Mouse (Mus musculus) intestine, embryonic 15.5 days (tissue): ENCODE measurements at regions not wholly inside any gene's neighbourhood (a gene's known extent, or its start where the extent isn't known, plus 50 kb on each side); places are given as distances from the start of the nearest gene placed in this dataset.
"Not testable (repeated sequence)": the region's sequence is repeated elsewhere in the genome, so short reads cannot be mapped to it uniquely, and the experiment has no call there.

Experiments
- ATAC-seq: fragments of 200-750 bp; cut with Nextera tagmentation; 2 replicates; pipeline ENCODE4 v1.8.0; 2017; ENCODE audit warnings: moderate TSS enrichment, moderate library complexity
- H3K27ac ChIP-seq: fragments of 300-500 bp; sonication (generic); 2 replicates; pipeline ENCODE4 v1.5.1; 2015; ENCODE audit warnings: mild to moderate bottlenecking, inconsistent platforms
- H3K27me3 ChIP-seq: fragments of 300-500 bp; sonication (generic); replicated peaks from 2 replicates; pipeline ENCODE4 v1.6.1; 2015; ENCODE audit warnings: inconsistent platforms
- H3K36me3 ChIP-seq: fragments of 300-500 bp; sonication (generic); 2 replicates; pipeline ENCODE4 v1.6.1; 2015; ENCODE audit warnings: inconsistent platforms
- H3K4me1 ChIP-seq: fragments of 300-500 bp; sonication (generic); replicated peaks from 2 replicates; pipeline ENCODE4 v1.6.1; 2015; ENCODE audit warnings: inconsistent platforms
- H3K4me2 ChIP-seq: fragments of 300-500 bp; sonication (generic); replicated peaks from 2 replicates; pipeline ENCODE4 v1.6.1; 2015; ENCODE audit warnings: mild to moderate bottlenecking, inconsistent platforms
- H3K4me3 ChIP-seq: fragments of 300-500 bp; sonication (generic); replicated peaks from 2 replicates; pipeline ENCODE4 v1.5.1; 2015; ENCODE audit warnings: inconsistent platforms
- H3K9ac ChIP-seq: fragments of 300-500 bp; sonication (generic); 2 replicates; pipeline ENCODE4 v1.6.1; 2015; ENCODE audit warnings: inconsistent platforms
- H3K9me3 ChIP-seq: fragments of 300-500 bp; sonication (generic); 2 replicates; pipeline ENCODE4 v1.6.1; 2016; ENCODE audit warnings: inconsistent platforms
- WGBS: fragments of 180-500 bp; shearing (Covaris S2); methylation state at CpG from one replicate; pipeline ENCODE4 v1.1.7; 2015; 5-methylcytosine and 5-hydroxymethylcytosine counted together

DNA sequence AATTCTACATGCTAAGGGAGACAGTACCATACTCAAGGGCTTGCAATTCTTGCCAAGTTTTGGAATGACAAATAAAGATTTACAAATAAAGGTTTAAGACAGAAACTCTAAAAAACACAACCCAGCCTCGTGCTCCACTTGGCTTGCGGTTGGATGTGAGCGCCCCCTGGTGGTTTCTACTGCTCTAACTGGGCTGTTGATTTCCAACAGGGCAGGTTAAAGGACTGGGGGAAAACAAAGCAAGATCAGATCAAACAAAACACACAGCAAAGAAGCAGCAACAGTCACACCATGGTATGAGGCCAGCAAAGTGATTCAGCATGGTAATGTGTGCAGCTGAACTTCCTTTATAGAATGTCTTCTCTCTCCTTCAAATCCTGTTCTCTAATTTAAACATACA lies 339.2 kb downstream of the Adam3 start:
- ATAC-seq = peak; percentile 31; the same call in 1 of the 2 replicates
- Histone ChIP-seq H3K36me3 (no peaks in the 10 kb centered on the region), H3K9me3 (no peaks in the 10 kb centered on the region), H3K4me2 (no peak overlapping the region), H3K4me1 (no peaks in the 10 kb centered on the region), H3K27me3 (no peaks in the 10 kb centered on the region), H3K9ac (no peak overlapping the region), H3K27ac (no peak overlapping the region), H3K4me3 (no peak overlapping the region)
- 4% methylated on average over 3 of the region's 3 CpGs for WGBS

- no peaks in the 10 kb centered on the region for H3K9me3 ChIP-seq
- no peak overlapping the region for H3K4me3 ChIP-seq
- no peak overlapping the region for H3K9ac ChIP-seq
- no peaks in the 10 kb centered on the region for H3K27me3 ChIP-seq
- ATAC-seq = 0 out of 2 replicates have a peak, but pooled peaks have one; percentile 25
- no peak overlapping the region for H3K27ac ChIP-seq
- H3K4me2 ChIP-seq = no peak overlapping the region
- no peaks in the 10 kb centered on the region for H3K4me1 ChIP-seq
- no peaks in the 10 kb centered on the region for H3K36me3 ChIP-seq
- WGBS = 61% methylated on average over 8 of the region's 8 CpGs
Observed at GRCm38 (mm10) chr8:24383963-24384435, 341.7 kb downstream of the Adam3 start.

GRCm38 (mm10) chr8:24383130-24383962 lies 342.3 kb downstream of the Adam3 start:
- no peak overlapping the region for H3K27ac ChIP-seq
- no peaks in the 10 kb centered on the region for H3K36me3 ChIP-seq
- no peaks in the 10 kb centered on the region for H3K9me3 ChIP-seq
- no peak overlapping the region for H3K4me3 ChIP-seq
- H3K27me3 ChIP-seq = no peaks in the 10 kb centered on the region
- ATAC-seq = peak; percentile 78
- no peaks in the 10 kb centered on the region for H3K4me1 ChIP-seq
- WGBS = 50% methylated on average over 14 of the region's 14 CpGs
- no peak overlapping the region for H3K4me2 ChIP-seq
- H3K9ac ChIP-seq = no peak overlapping the region

- H3K4me2 ChIP-seq = no peak overlapping the region
- H3K9ac ChIP-seq = no peak overlapping the region
- no peak overlapping the region for H3K27ac ChIP-seq
- ATAC-seq = no peak
- no peak overlapping the region for H3K4me3 ChIP-seq
- no peaks in the 10 kb centered on the region for H3K9me3 ChIP-seq
- H3K27me3 ChIP-seq = no peaks in the 10 kb centered on the region
- WGBS = 67% methylated on average over 3 of the region's 3 CpGs
- no peaks in the 10 kb centered on the region for H3K4me1 ChIP-seq
- no peaks in the 10 kb centered on the region for H3K36me3 ChIP-seq
Observed at GRCm38 (mm10) chr8:24381666-24382253, 343.9 kb downstream of the Adam3 start.

- Histone ChIP-seq H3K9me3 (no peaks in the 10 kb centered on the region), H3K27ac (no peak overlapping the region), H3K4me3 (no peak overlapping the region), H3K9ac (no peak overlapping the region), H3K36me3 (no peaks in the 10 kb centered on the region), H3K4me1 (no peaks in the 10 kb centered on the region), H3K27me3 (no peaks in the 10 kb centered on the region), H3K4me2 (no peak overlapping the region)
- no peak for ATAC-seq
Observed at GRCm38 (mm10) chr8:24378070-24378469, 347.6 kb downstream of the Adam3 start.

DNA sequence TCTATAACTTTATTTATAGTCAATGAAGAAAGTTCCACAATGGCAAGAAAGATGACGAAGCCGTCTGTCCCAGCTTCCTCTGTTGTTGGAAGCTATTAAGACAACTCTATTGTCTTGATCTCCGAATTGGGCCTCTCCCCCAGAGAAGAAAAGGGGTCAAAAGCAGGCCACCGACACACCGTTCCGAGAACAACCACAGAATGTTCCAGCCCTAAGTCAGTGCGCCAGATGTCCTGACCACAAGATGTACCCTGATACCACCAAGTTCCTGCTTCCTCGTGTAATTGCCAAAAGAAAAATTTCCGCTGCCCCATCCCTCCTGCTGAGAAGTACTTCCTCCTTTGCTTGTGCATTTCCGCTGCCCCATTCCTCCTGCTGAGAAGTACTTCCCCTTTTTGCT lies 348.8 kb downstream of the Adam3 start:
- not testable (repeated sequence) for H3K36me3 ChIP-seq, H3K9me3 ChIP-seq, H3K9ac ChIP-seq, H3K4me1 ChIP-seq, H3K27me3 ChIP-seq, ATAC-seq, H3K27ac ChIP-seq, H3K4me2 ChIP-seq, H3K4me3 ChIP-seq
- 91% methylated on average over 10 of the region's 10 CpGs for WGBS

- no peaks in the 10 kb centered on the region for H3K36me3 ChIP-seq
- WGBS = 96% methylated on average over 1 of the region's 1 CpGs
- ATAC-seq = no peak
Observed at GRCm38 (mm10) chr8:24374503-24374902, 351.1 kb downstream of the Adam3 start.

GRCm38 (mm10) chr8:24372068-24372467 lies 353.6 kb downstream of the Adam3 start:
- Histone ChIP-seq H3K9ac (no peak overlapping the region), H3K27ac (no peak overlapping the region), H3K4me2 (no peak overlapping the region), H3K9me3 (no peaks in the 10 kb centered on the region), H3K4me3 (no peak overlapping the region), H3K4me1 (no peaks in the 10 kb centered on the region), H3K27me3 (no peaks in the 10 kb centered on the region), H3K36me3 (no peaks in the 10 kb centered on the region)
- no peak for ATAC-seq
- 80% methylated on average over 4 of the region's 4 CpGs for WGBS

More at GRCm38 (mm10) chr8:24374503-24374902, 351.1 kb downstream of the Adam3 start:
- Histone ChIP-seq H3K27me3 (no peaks in the 10 kb centered on the region), H3K27ac (no peak overlapping the region), H3K4me1 (no peaks in the 10 kb centered on the region), H3K4me3 (no peak overlapping the region), H3K9me3 (no peaks in the 10 kb centered on the region), H3K4me2 (no peak overlapping the region), H3K9ac (no peak overlapping the region)

- H3K9me3 ChIP-seq = no peaks in the 10 kb centered on the region
- no peak overlapping the region for H3K4me2 ChIP-seq
- H3K4me3 ChIP-seq = no peak overlapping the region
- H3K27me3 ChIP-seq = no peaks in the 10 kb centered on the region
- no peak overlapping the region for H3K9ac ChIP-seq
- no peak for ATAC-seq
- no peak overlapping the region for H3K27ac ChIP-seq
- H3K36me3 ChIP-seq = no peaks in the 10 kb centered on the region
- H3K4me1 ChIP-seq = 0 out of 2 replicates have a peak, but pooled peaks cover 4% of the 10 kb centered on the region
Observed at GRCm38 (mm10) chr8:24366000-24366399, 359.7 kb downstream of the Adam3 start.

GRCm38 (mm10) chr8:24364685-24365084 lies 361.0 kb downstream of the Adam3 start:
- no peak overlapping the region for H3K4me2 ChIP-seq
- H3K9ac ChIP-seq = no peak overlapping the region
- H3K9me3 ChIP-seq = no peaks in the 10 kb centered on the region
- H3K27ac ChIP-seq = no peak overlapping the region
- ATAC-seq = no peak
- H3K36me3 ChIP-seq = no peaks in the 10 kb centered on the region
- H3K27me3 ChIP-seq = no peaks in the 10 kb centered on the region
- no peak overlapping the region for H3K4me3 ChIP-seq
- 0 out of 2 replicates have a peak, but pooled peaks cover 4% of the 10 kb centered on the region for H3K4me1 ChIP-seq
- 69% methylated on average over 4 of the region's 4 CpGs for WGBS

DNA sequence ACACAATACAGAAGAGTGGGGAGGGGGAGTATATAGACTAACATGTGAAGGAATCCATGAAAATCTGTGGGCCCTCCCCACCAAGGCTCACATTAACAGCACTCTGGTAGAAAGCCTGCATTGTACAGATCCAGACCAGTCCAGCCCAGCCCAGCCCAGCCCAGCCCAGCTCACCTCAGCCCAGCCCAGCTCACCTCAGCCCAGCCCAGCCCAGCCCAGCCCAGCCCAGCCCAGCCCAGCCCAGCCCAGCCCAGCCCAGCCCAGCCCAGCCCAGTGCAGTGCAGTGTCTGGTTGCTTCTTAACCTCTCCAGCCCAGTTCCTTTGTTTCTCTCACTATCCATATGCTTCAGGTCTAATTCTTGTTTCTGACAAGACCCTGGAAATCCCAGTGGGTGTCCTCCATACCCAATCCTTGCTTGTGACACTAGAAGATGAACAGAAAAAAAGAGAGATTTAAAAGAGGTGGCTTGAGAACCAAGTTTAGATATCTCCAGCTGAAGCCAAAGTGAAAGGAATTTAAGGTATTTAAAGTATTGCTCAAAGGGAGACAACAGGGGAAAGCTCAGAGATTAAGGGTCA lies 366.5 kb downstream of the Adam3 start:
- ATAC-seq = peak; percentile 88
- H3K4me1 ChIP-seq = no peaks in the 10 kb centered on the region
- no peak overlapping the region for H3K27ac ChIP-seq
- no peaks in the 10 kb centered on the region for H3K36me3 ChIP-seq
- no peak overlapping the region for H3K4me2 ChIP-seq
- no peak overlapping the region for H3K9ac ChIP-seq
- H3K9me3 ChIP-seq = no peaks in the 10 kb centered on the region
- no peak overlapping the region for H3K4me3 ChIP-seq
- no peaks in the 10 kb centered on the region for H3K27me3 ChIP-seq

DNA sequence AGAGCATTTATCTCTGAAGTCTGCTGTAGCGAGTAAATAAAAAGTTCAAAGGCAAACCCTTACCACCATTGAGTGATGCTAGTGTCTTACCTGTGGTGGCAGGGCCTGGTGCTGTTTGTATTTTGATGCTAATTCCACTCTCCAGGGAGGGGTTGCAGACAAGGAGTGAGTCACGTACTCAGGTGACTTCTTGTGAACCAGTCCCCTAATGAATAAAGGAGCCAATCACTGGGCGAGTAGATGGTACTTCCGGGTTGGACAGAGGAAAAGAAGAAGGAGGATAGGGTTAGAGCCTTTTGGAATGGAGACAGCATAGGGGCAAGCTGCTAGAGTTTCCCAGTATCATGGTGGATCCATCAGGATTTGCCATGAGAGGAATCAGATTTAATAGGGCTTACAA lies 370.5 kb downstream of the Adam3 start:
- no peak for ATAC-seq
- H3K27ac ChIP-seq = no peak overlapping the region

More for the DNA sequence above, 370.5 kb downstream of the Adam3 start:
- H3K4me2 ChIP-seq = no peak overlapping the region
- WGBS = 88% methylated on average over 4 of the region's 4 CpGs
- H3K27me3 ChIP-seq = no peaks in the 10 kb centered on the region
- H3K36me3 ChIP-seq = no peaks in the 10 kb centered on the region
- no peak overlapping the region for H3K9ac ChIP-seq
- no peak overlapping the region for H3K4me3 ChIP-seq
- no peaks in the 10 kb centered on the region; the same call in 1 of the 2 replicates for H3K4me1 ChIP-seq
- no peaks in the 10 kb centered on the region for H3K9me3 ChIP-seq
